Mouse (Mus musculus) spleen, adult 12 weeks (tissue): ENCODE data around the gene Tgm5.
A peak's percentile ranks its signal among the peaks of the same experiment; 100 is the strongest.
"Not testable (repeated sequence)": the region's sequence is repeated elsewhere in the genome, so short reads cannot be mapped to it uniquely, and the experiment has no call there.

Experiments used
- DNase-seq: peaks from one replicate; pipeline ENCODE4 v3.0.0; 2022; ENCODE audit warnings: low spot score

The Tgm5 gene

GRCm38 (mm10) chr2:121039382-121039781 lies 46.3 kb downstream of the Tgm5 start:
- no peak for DNase-seq

- DNase-seq: not testable (repeated sequence)
These were observed 46.8 kb downstream of the Tgm5 start for GRCm38 (mm10) chr2:121038851-121039250.

- DNase-seq: peak; percentile 79
These were observed 48.8 kb downstream of the Tgm5 start, which contains the start of gene Epb42 for GRCm38 (mm10) chr2:121036733-121037341. Gene Epb42, minus strand, starts transcription at chr2:121037072.

GRCm38 (mm10) chr2:121022918-121023317 lies 62.7 kb downstream of the Tgm5 start:
- no peak for DNase-seq

- no peak for DNase-seq
These were observed 68.5 kb downstream of the Tgm5 start for GRCm38 (mm10) chr2:121017151-121017550.

GRCm38 (mm10) chr2:121016226-121016625 lies 69.4 kb downstream of the Tgm5 start:
- DNase-seq: no peak

- DNase-seq: no peak
These were observed 70.1 kb downstream of the Tgm5 start for GRCm38 (mm10) chr2:121015507-121015906.

- DNase-seq: no peak
These were observed 73.0 kb downstream of the Tgm5 start for GRCm38 (mm10) chr2:121012676-121013075.

GRCm38 (mm10) chr2:121009071-121009677 lies 76.5 kb downstream of the Tgm5 start:
- DNase-seq: no peak

GRCm38 (mm10) chr2:121008664-121009007 lies 77.0 kb downstream of the Tgm5 start:
- no peak for DNase-seq

- DNase-seq: peak; percentile 81
These were observed 77.5 kb downstream of the Tgm5 start, which contains the start of gene Ccndbp1 for GRCm38 (mm10) chr2:121007925-121008663. Gene Ccndbp1, plus strand, starts transcription at chr2:121008403.

GRCm38 (mm10) chr2:121006986-121007385 lies 78.7 kb downstream of the Tgm5 start:
- no peak for DNase-seq

- DNase-seq: no peak
These were observed 81.4 kb downstream of the Tgm5 start for GRCm38 (mm10) chr2:121004018-121004811.

- DNase-seq: no peak
These were observed 82.1 kb downstream of the Tgm5 start for GRCm38 (mm10) chr2:121003586-121003985.

- DNase-seq: no peak
These were observed 86.8 kb downstream of the Tgm5 start for GRCm38 (mm10) chr2:120998863-120999262.

- not testable (repeated sequence) for DNase-seq
These were observed 89.0 kb downstream of the Tgm5 start for GRCm38 (mm10) chr2:120996607-120997006.
